Mouse (Mus musculus) embryonic fibroblast, embryonic 13.5 days (primary cell): ENCODE measurements at regions not wholly inside any gene's neighbourhood (a gene's known extent, or its start where the extent isn't known, plus 50 kb on each side); places are given as distances from the start of the nearest gene placed in this dataset.

Experiments
- CTCF ChIP-seq: IDR thresholded peaks from 2 replicates; pipeline ENCODE4 v1.5.1; 2011; ENCODE audit warnings: mild to moderate bottlenecking, control low read depth, low read length, moderate library complexity, borderline replicate concordance; ENCODE audit not compliant: insufficient read depth
- POLR2A ChIP-seq: IDR thresholded peaks from 2 replicates; pipeline ENCODE4 v1.6.1; 2011; ENCODE audit warnings: low read depth, mild to moderate bottlenecking, control low read depth, low read length, moderate library complexity

DNA sequence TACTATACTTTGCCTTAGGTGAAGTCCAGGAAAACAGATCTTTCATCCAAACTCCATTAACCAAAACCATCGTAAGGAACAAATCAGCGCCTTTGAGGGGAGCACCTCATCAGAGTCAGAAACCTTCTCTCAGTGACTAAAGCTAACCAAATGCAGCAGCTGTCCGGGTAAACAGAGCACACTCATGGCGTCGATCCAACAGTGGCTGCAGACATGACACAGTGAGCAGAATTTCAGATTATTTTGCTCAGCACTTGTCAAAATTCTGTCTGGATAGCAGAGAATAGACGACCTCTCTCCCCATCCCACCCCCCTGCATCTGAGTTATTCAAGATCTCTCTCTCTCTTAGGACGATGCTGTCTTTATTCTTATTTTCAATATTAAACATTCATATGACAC is 183.4 kb downstream of the Snx19 start:
- TF ChIP-seq CTCF: no peak
- no peak for TF ChIP-seq POLR2A
